Mouse (Mus musculus): ENCODE measurements around the gene Stat6.

Stat6 gene

GRCm38 (mm10) chr10:127615591-127615990 is 27.2 kb upstream of the Stat6 start:
- DNase-seq (ENCODE audit: low read depth), result no peak

DNA sequence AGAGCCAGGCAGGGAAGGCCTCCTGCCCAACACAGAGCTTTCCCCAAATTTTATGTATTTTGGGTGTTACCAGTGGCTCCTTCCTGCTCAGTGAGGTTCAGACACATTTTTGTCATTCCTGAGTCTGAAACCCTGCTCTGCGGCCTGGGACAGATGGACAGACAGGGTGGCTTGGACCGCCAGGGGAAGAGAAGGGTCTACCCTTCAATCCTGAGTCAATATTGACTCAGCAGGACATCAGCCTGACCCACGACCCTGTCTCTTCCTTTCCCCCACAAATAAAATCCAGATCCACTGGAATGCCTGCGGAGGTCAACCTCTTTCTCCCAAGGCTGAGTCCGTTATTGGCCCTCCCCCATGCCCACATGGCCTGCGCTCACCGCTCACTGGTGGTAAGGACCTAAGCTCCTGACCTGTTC is 26.5 kb upstream of the Stat6 start:
- DNase-seq (ENCODE audit: low read depth), result no peak

DNA sequence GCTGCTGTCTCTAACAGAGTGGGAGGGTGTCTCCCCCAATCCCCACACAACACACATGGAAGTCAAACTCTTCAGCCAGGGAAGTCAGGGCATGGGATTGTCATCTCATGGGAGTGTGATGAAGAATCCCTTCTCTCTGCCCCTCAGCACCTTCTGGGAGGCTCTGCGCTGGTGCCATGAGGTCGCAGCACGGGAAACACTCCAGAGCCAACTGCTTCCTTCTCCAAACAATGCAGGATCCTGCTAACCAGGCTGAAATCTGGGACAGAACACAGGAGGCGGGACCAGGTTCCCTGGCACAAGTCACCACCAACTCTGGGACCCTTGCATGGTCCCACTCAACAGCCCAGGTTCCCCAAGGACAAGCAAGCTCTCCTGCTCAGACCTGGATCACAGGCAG is 25.5 kb upstream of the Stat6 start:
- DNase-seq (ENCODE audit: low read depth), result no peak

- DNase-seq (ENCODE audit: low read depth), result no peak
Measured at GRCm38 (mm10) chr10:127618173-127618572, 24.6 kb upstream of the Stat6 start.

DNA sequence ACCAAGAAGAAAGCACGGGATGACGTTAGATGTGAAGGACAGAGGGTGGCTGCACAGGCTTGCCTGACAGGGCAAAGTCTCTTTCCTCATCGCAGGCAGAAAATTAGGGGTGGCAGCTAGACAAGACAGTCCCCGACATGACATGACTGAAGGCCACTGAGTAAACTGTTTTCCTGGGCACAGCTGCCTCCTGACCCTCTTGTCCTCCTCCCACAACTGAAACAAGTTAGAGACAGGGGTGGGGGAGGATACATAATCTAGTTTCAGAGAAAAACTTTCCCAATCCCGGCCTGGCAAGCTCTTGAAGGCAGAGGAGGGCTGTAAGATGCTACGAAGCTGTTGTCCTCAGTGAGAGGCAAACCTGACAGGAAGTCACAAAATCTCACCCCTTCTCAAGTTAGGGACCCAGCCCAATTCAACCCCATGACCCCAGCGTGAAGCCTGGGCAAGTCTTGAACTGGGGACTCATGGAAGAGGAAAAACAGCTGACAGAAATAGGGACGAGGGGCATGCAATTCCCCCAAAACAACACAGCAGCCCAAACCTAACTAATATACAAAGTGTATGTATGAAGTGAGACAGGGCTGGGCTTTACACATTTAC is 23.6 kb upstream of the Stat6 start:
- no peak for DNase-seq (ENCODE audit: low read depth)

DNA sequence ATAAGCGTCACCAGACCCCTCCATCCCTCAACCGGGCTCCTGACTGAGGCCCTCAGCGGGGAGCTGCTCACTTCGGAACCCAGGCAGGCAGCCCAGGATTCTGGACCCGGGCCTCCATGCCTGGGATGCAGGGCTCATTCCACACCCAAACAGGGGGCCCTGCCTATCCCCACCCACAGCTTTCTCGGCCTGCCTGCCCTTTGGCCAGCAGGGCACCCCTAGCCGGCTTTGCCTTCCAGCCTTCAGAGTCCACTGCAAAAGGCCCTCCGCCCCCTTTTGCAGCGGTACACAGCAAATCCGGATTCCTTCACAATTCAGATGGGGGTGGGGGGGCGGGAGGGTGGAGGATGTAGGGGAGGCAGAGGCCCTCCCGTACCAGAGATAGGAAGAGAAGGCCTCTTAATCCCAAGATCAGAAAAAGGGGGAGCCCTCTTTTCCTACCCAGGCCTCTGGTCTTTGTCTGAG is 22.8 kb upstream of the Stat6 start:
- DNase-seq (ENCODE audit: low read depth), result no peak

- no peak for DNase-seq (ENCODE audit: low read depth)
Measured at GRCm38 (mm10) chr10:127620406-127621190, 22.2 kb upstream of the Stat6 start, which contains the start of gene Lrp1. Lrp1 (minus strand) TSS chr10:127621148.

GRCm38 (mm10) chr10:127621191-127622056 is 21.4 kb upstream of the Stat6 start:
- DNase-seq (ENCODE audit: low read depth), result peak; percentile 72

DNA sequence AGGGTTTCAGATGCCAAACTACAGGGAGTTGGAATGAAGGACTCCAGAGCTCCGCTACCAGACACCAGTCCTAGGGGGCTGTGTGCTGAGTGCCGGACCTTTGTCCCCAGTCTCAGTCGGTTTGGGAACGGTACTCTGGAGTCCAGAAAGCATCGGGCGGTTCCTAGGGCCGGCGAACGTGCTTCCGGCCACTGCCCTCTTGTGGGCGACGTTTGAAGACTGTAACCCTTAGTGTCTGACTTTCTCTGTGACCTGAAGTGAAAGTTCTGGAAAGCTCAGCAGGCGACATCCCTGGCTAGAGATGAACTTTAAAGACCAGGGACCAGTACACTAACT is 20.8 kb upstream of the Stat6 start:
- peak; percentile 74 for DNase-seq (ENCODE audit: low read depth)

GRCm38 (mm10) chr10:127622661-127623060 is 20.1 kb upstream of the Stat6 start:
- DNase-seq (ENCODE audit: low read depth), result no peak

DNA sequence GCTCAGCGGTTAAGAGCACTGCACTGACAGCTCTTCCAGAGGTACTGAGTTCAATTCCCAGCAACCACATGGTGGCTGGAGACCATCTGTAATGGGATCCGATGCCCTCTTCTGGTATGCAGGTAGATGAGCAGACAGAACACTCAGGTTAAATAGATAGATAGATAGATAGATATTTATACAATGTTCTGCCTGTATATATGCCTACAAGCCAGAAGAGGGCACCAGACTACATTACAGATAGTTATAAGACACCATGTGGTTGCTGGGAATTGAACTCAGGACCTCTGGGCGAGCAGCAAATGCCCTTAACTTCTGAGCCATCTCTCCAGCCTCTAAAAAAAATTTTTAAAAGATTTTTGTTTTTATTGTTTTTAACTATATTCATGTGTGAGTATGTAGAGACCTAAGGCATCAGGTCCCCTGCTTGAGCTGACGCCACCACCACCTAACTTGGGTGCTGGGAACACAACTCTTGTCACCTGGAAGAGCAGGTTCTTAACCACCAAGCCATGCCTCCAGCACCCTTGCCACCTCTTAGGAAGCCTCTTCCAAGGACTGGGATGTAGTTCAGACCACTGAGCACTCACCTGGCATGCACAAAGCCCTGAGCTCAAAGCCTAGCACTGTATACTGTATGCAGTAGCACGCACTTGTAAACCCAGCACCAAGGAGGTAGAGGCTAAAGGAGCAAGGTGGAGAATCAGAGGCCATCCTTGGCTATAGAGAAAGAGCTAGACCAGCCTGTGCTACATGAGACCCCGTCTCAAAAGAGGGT is 19.2 kb upstream of the Stat6 start:
- no peak for DNase-seq (ENCODE audit: low read depth)

DNA sequence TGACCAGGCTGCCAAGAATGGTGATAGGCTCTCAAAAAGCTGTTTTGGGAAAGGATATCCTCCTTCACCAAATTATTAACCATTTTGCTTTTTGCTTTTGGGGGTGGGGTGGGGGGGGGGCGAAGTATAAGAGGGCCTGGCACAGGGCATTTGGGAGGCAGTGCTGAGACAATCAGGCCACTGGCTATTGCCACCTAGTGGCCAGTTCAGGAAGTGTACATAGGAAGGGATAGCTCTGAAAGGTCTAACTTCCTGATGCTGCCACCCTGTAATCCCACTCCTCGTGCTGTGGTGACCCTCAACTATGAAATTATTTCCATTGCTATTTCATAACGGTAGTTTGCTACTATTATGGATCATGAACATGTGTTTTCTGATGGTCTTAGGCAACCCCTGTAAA is 16.4 kb upstream of the Stat6 start:
- no peak for DNase-seq (ENCODE audit: low read depth)

DNA sequence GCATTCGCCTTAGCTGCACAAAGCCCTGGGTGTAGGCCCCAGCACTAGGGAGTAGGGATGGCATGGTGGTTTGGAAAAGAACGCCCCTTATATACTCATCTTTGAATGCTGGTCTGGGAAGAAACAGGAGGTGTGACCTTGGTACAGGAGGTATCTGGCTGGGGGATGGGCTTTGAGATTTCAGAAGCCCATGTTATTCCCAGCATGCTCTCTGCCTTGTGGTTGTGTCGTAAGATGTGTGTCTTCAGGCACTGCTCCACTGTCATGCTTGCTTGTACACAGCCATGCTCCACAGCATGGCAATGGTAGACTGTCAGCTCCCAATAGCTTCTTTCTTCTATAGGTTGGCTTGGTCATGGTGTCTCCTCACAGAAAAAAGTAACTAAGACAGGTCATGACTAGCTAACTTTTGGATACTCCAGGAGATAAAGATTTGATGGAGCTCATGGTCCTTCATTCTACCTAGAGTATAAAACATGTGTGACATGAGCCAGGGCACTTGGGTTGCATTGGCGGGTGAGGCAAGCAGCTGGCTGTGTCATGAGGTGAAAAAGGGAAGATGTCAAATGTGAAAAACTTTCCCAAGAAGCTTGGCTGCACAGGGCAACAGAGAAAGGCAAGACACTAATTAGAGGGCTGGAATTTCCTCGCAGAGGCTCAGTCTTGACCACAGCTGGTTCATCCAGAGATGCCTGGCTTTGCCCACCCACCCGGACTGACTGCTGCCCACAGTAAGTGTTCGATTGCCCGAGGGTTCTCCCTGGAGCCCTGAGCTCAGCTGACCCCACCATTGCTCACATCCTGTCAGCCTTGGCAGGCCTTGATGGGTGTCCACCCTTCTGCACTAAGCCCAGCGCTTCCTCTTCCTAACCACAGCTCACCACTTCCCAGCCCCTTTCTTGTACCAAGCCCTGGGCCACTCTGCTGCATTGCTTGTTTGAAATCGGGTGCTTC is 11.2 kb upstream of the Stat6 start:
- peak; percentile 74 for DNase-seq (ENCODE audit: low read depth)

GRCm38 (mm10) chr10:127632668-127633271 is 10.0 kb upstream of the Stat6 start:
- DNase-seq (ENCODE audit: low read depth), result no peak

DNA sequence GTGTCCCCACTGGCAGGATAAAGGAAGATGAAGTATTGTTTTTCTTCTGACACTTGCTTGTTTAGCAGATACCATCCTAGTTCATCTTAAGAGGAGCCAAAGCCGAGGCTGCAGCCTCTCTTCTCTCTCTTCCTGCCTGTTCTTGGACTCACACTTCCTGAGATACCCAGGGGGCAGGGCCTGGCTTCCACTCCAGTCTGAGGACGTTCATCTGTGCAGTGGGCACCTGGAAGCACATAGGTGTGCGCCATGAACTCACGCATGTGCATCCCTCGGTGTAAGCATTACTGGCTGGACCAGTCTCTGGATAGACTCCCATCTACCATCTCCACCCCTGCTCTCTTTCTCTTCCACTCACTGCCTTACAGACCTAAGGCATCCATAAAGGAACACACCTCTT is 2.4 kb upstream of the Stat6 start:
- DNase-seq (ENCODE audit: low read depth), result no peak

- DNase-seq (ENCODE audit: low read depth), result peak; percentile 81
Measured at GRCm38 (mm10) chr10:127641861-127642771, 670 bp upstream of the Stat6 start.

DNA sequence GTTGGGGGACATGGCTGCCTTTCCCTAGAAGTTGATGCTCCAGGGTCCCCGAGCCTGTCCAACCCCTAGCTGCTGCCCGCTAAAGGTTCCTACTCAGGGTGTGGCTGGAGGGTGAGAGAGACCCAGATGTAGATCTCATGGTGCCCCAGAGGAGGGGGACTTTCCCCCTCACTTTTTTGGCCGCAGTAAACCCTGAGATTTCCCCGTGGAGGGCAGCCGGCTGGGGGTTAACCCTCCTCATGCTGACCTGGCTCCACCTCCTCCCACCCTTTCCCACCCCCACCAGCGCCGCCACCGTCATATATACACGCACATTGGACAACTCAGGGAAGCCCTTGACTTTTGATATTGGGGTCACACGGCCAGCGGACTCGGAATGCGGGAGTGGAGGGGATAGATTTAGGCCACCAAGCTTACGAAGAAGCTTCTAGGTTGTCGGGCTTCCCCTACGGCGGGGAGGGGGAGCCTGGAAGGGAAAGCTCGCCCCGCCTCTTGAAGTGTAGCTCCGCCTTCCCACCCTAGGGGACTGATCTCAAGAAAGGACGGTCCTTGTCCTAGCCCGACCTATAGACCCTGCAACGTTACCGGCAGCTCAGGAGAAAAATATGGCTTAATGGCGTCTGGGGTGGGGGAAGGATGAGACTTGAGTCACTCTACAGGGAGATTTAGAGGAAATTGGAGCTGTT is 910 bp downstream of the Stat6 start:
- peak; percentile 83 for DNase-seq (ENCODE audit: low read depth)

DNA sequence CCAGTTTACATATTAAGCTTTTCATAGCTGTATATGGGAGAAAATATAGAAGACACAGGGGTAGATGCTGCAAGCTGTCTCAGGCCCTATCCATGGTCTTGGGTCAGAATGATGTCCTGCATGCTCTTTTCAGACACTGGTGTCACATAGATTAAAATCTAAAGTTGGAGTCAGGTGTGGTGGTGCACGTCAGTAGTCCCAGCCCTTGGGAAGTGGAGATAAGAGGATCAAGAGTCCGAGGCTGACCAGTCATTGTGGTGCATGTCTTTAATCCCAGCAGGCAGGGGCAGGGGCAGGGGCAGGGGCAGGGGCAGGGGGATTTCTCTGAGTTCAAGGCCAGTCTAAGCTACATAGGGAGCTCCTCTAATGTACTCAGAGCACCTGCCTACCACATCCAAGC is 3.0 kb downstream of the Stat6 start:
- no peak for DNase-seq (ENCODE audit: low read depth)
